Mouse (Mus musculus) lung, postnatal 0 days (tissue): Measurements from ENCODE around the gene Ppl.

ENCODE experiments used
- CTCF ChIP-seq: IDR thresholded peaks from 2 replicates; pipeline ENCODE4 v1.5.1; 2016; ENCODE audit warnings: antibody characterized with exemption, mild to moderate bottlenecking
- EP300 ChIP-seq: IDR thresholded peaks from 2 replicates; pipeline ENCODE4 v1.6.1; 2016; ENCODE audit warnings: antibody characterized with exemption, mild to moderate bottlenecking, control low read depth

DNA sequence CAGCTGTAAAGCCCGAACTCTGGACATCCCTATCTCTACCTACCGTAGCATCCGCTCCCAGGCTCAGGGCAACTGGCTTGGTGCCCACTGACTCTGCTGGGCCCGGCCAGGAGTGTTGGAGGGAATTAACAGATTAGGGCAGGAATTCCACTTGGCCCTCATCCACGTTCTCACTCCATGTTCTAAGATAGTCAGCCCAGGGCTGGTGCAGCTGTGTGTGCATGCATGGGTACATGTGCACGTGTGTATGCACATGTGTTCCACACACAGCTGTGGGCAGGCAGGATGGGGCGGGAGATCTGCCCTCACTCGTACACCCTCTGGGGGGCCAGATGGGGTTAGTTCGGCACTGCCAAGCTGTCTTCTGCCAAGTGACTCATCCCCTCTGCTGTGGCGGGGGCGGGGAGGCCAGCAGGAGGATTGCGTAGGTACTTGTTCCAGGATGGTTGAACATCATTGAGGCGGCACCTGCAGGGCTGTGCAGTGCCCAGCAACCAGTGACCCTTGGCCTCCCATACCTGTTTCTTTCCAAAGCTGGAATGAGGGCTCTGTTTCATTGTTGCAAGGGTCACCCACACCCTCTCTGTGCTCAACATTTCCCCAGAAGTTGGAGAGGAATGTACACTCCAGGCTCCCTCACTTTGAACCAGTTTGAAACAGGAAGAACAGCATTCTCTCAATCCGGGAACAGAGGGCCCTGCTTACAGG, 2.6 kb upstream of the Ppl start:
- TF ChIP-seq CTCF (peak; percentile 27), EP300 (peak; percentile 72)
